Mouse (Mus musculus) neural tube, embryonic 15.5 days (tissue): Measurements from ENCODE around the gene Atp8b2. TPM values are rescaled to one million over a fixed set of nuclear protein-coding genes. Genes with fewer than 3 reads are reported as not detected.

Experiments
- ATAC-seq: fragments of 200-750 bp; cut with Nextera tagmentation; 2 replicates; pipeline ENCODE4 v1.8.0; 2017; ENCODE audit warnings: mild to moderate bottlenecking, moderate TSS enrichment, moderate library complexity; ENCODE audit not compliant: low FRiP score
- H3K27ac ChIP-seq: fragments of 300-500 bp; sonication (generic); replicated peaks from 2 replicates; pipeline ENCODE4 v1.5.1; 2015; ENCODE audit warnings: mild to moderate bottlenecking, inconsistent platforms
- H3K27me3 ChIP-seq: fragments of 300-500 bp; sonication (generic); replicated peaks from 2 replicates; pipeline ENCODE4 v1.6.1; 2015; ENCODE audit warnings: inconsistent platforms
- H3K36me3 ChIP-seq: fragments of 300-500 bp; sonication (generic); 2 replicates; pipeline ENCODE4 v1.6.1; 2015; ENCODE audit warnings: inconsistent platforms
- H3K4me1 ChIP-seq: fragments of 300-500 bp; sonication (generic); 2 replicates; pipeline ENCODE4 v1.6.1; 2015; ENCODE audit warnings: inconsistent platforms
- H3K4me2 ChIP-seq: fragments of 300-500 bp; sonication (generic); 2 replicates; pipeline ENCODE4 v1.6.1; 2015; ENCODE audit warnings: inconsistent platforms, mild to moderate bottlenecking, moderate library complexity
- H3K4me3 ChIP-seq: fragments of 300-500 bp; sonication (generic); replicated peaks from 2 replicates; pipeline ENCODE4 v1.5.1; 2015; ENCODE audit warnings: mild to moderate bottlenecking, inconsistent platforms
- H3K9ac ChIP-seq: fragments of 300-500 bp; sonication (generic); replicated peaks from 2 replicates; pipeline ENCODE4 v1.6.1; 2015; ENCODE audit warnings: mild to moderate bottlenecking, inconsistent platforms
- H3K9me3 ChIP-seq: fragments of 300-500 bp; sonication (generic); replicated peaks from 2 replicates; pipeline ENCODE4 v1.6.1; 2016; ENCODE audit warnings: inconsistent platforms
- WGBS: fragments of 180-500 bp; shearing (Covaris S2); methylation state at CpG from one replicate; pipeline ENCODE4 v1.1.7; 2015; ENCODE audit warnings: mixed read lengths; 5-methylcytosine and 5-hydroxymethylcytosine counted together
- polyA plus RNA-seq: library from polyadenylated mRNA; unstranded; fragments of >200 nt; fragmentation: Nextera tagmentation; extraction: Ambion mirVana; gene quantifications from 2 replicates; pipeline ENCODE4 v1.2.1, GENCODE M21; 2015

Atp8b2 gene
- polyA plus RNA-seq, 1 experiment from 2014 or later = 11.9 TPM

DNA sequence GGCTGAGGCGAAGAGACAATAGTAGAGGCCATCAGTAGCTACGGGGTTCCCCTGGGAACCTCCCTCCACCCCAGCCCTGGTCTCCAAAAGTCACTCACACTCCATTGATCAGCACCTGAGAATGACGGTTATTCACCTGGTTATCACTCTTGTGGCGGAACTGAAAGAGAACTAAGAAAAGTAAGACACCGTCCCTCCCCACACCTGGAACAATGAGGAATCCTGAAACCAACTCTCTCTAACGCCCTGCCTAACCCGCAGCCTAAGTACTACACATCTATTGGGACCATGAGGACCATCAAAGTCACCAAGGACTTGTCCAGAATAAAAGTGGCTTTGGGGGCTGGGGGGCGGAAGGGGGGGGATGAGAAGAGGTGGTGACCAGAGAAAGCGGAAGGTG is 5.4 kb downstream of the Atp8b2 start:
- Histone ChIP-seq H3K4me2 (no peak overlapping the region), H3K9me3 (no peaks in the 10 kb centered on the region), H3K27me3 (no peaks in the 10 kb centered on the region), H3K36me3 (peaks cover 52% of the 10 kb centered on the region), H3K4me3 (no peak overlapping the region), H3K9ac (no peak overlapping the region), H3K27ac (no peak overlapping the region), H3K4me1 (peaks cover 46% of the 10 kb centered on the region)
- no peak for ATAC-seq
- whole genome bisulfite sequencing = 94% methylated on average over 9 of the region's 9 CpGs

DNA sequence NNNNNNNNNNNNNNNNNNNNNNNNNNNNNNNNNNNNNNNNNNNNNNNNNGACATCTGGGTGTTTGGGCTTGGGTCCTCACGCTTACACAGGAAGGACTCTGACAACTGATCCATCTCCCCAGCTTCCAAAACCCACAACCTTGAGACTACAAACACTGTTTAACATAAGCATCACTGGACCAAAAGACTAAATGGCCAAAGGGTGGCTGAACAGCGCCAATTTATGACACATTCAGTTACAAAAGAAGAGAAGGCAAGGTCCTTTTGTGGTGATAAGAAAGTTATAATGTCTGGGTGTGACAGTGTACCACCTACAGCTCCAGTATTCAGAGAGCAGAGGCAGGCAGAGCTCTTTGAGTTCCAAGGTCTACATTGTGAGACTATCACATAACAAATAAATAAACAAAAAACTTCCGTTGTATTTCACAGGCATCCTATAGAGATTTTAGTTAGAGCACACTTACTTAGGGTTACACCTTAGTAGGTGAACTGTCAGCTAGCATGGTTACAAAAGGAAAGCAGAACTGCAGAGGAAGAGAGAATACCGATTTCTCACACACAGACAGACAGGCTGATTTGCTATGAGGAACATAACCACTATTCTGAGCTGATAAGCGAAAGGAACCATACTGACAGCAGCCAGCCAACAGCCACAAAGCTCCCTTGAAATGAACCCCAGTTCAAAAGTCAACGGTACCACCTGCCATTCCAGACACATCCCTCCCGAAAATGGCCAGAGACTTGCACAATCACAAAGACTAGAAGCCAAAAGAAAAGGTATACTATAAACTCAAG is 6.9 kb downstream of the Atp8b2 start:
- H3K4me2 ChIP-seq = no peak overlapping the region
- no peak overlapping the region for H3K27ac ChIP-seq
- peaks cover 67% of the 10 kb centered on the region for H3K36me3 ChIP-seq
- no peaks in the 10 kb centered on the region for H3K27me3 ChIP-seq
- peaks cover 32% of the 10 kb centered on the region for H3K4me1 ChIP-seq
- WGBS = 96% methylated on average over 7 of the region's 7 CpGs
- no peak overlapping the region for H3K4me3 ChIP-seq
- ATAC-seq = no peak
- H3K9ac ChIP-seq = no peak overlapping the region
- H3K9me3 ChIP-seq = no peaks in the 10 kb centered on the region

DNA sequence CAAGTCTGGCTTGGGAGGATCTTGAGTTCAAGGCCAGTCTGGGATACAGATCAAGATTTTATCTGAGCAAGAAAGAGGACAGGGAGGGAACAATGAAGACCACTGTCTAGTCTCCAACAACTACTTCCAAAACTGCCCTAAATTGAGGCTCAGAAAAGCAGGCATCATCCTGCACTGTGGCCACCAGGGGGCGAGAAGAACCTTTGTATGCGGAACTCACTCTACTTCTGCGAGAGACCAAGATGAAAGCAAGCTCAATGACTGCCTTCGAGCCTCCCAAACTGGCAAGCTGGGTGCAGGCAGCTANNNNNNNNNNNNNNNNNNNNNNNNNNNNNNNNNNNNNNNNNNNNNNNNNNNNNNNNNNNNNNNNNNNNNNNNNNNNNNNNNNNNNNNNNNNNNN is 9.9 kb downstream of the Atp8b2 start:
- Histone ChIP-seq H3K4me1 (peaks cover 3% of the 10 kb centered on the region; the same call in 1 of the 2 replicates), H3K4me2 (no peak overlapping the region), H3K9ac (no peak overlapping the region), H3K4me3 (no peak overlapping the region), H3K36me3 (peaks cover 94% of the 10 kb centered on the region), H3K27ac (no peak overlapping the region), H3K9me3 (no peaks in the 10 kb centered on the region), H3K27me3 (no peaks in the 10 kb centered on the region)
- 3% methylated on average over 4 of the region's 4 CpGs for WGBS
- peak; percentile 36; the same call in 1 of the 2 replicates for ATAC-seq

DNA sequence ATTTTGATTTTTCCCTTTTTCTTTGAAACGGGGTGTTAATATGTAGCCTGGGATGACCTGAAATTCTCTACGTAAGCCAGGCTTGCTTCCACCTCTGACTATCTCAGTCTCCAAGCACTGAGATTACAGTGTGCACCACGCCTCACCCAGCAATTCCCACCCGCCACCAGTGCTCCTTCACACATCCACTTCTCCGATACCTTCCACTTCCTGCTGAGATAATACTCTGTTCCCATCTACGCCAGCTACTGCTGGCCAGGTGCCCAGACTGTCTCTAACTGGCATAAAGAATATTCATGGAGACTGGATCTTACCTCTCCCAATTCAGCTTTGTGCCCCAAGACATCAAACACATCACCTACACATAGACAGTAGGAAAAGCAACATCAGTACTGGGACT is 14.7 kb downstream of the Atp8b2 start:
- H3K4me3 ChIP-seq = no peak overlapping the region
- no peak for ATAC-seq

DNA sequence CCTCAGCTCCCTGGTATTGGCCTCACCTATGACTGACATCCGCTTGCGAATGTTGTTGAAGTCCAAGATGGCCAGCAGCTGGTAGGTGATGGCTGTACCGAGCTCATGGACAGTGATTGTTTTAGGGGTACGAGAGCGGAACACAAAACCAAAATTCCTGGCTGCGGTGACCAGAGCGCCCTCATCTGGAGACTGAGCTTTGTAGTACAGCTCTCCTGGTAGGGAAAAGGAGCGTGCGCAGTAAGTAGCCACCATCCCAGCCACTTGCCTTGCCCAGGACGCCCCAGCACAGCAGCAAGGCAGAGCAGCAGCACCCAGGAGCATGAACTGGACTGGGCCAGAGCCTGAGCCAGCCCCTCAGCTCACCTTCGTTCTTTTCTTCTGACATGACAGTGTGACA is 15.3 kb downstream of the Atp8b2 start:
- Histone ChIP-seq H3K27ac (no peak overlapping the region), H3K4me2 (no peak overlapping the region), H3K4me3 (no peak overlapping the region), H3K36me3 (peaks cover 98% of the 10 kb centered on the region), H3K9ac (no peak overlapping the region), H3K4me1 (no peaks in the 10 kb centered on the region), H3K27me3 (no peaks in the 10 kb centered on the region), H3K9me3 (no peaks in the 10 kb centered on the region)
- WGBS = 87% methylated on average over 11 of the region's 11 CpGs
- ATAC-seq = no peak

More for the DNA sequence above, 14.7 kb downstream of the Atp8b2 start:
- H3K9ac ChIP-seq = no peak overlapping the region
- H3K9me3 ChIP-seq = no peaks in the 10 kb centered on the region
- H3K36me3 ChIP-seq = peaks cover 97% of the 10 kb centered on the region
- no peak overlapping the region for H3K27ac ChIP-seq
- 84% methylated on average over 6 of the region's 6 CpGs for WGBS
- H3K27me3 ChIP-seq = no peaks in the 10 kb centered on the region
- no peaks in the 10 kb centered on the region for H3K4me1 ChIP-seq
- no peak overlapping the region for H3K4me2 ChIP-seq

DNA sequence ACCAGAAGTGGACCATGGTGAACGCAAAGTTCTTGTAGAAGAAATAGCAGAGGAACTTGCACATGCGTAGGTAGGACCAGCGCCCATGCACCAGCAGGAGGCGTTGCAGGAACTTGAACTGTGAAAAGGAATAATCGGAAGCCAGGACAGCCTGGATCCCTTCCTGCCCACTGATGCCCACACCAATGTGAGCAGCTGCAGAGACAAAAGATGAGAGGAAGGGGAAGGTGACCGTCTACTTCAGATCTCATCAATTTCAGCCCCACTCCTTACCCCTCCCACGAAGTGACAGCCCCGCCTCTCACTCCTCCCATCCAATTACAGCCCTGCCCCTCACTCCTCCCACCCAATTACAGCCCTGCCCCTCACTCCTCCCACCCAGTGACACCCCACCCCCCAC is 18.3 kb downstream of the Atp8b2 start:
- Histone ChIP-seq H3K4me2 (no peak overlapping the region), H3K4me3 (no peak overlapping the region), H3K9me3 (no peaks in the 10 kb centered on the region), H3K27me3 (no peaks in the 10 kb centered on the region), H3K27ac (no peak overlapping the region), H3K36me3 (peaks cover 98% of the 10 kb centered on the region), H3K9ac (no peak overlapping the region), H3K4me1 (no peaks in the 10 kb centered on the region)
- ATAC-seq = no peak
- 81% methylated on average over 8 of the region's 8 CpGs for WGBS

DNA sequence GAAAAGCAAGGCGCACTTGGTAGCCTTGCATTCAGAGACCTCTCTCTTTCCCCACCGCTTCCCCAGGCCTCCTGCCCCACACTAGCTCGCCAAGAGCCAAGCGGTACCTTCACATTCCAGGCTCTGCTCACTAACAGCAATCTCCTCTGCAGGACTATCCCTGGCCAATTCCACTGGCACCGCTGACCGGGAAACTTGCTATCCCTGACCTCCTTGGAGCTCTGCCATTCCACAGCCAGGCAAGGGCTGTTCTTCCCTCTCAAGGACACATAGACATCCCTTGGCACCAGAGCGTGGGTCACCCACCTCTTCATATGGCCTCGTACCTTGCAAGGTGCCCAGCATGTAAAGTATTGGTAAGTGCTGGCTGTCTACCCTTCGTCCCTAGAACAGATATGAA is 20.4 kb downstream of the Atp8b2 start:
- no peak overlapping the region for H3K27ac ChIP-seq
- 92% methylated on average over 9 of the region's 9 CpGs for WGBS
- no peak overlapping the region for H3K4me2 ChIP-seq
- H3K4me1 ChIP-seq = no peaks in the 10 kb centered on the region
- no peaks in the 10 kb centered on the region for H3K9me3 ChIP-seq
- no peak for ATAC-seq
- peaks cover 95% of the 10 kb centered on the region for H3K36me3 ChIP-seq
- no peak overlapping the region for H3K9ac ChIP-seq
- no peaks in the 10 kb centered on the region for H3K27me3 ChIP-seq
- no peak overlapping the region for H3K4me3 ChIP-seq

DNA sequence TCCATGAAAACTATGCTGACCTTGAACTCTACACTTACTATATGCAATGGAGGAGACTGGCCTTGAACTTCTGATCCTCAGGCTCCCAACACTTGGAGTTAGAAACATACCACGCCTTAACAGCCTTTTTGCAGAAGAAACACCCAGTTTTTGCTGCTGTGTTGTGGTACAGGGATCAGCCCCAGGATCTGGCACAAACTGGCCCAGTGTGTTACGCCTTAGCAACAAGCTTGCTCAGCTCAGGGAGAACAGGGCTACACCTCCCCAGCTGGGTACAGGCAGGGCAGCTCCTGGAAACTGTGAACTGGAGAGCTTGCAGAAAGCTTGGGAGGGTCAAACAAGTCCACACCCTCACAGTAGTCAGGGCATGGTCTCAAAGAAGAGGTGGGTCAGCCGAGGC is 26.8 kb downstream of the Atp8b2 start:
- Histone ChIP-seq H3K4me2 (no peak overlapping the region), H3K27me3 (no peaks in the 10 kb centered on the region), H3K36me3 (peaks cover 52% of the 10 kb centered on the region), H3K4me1 (no peaks in the 10 kb centered on the region), H3K9me3 (no peaks in the 10 kb centered on the region; the same call in 1 of the 2 replicates), H3K9ac (no peak overlapping the region), H3K27ac (no peak overlapping the region), H3K4me3 (no peak overlapping the region)
- 95% methylated on average over 3 of the region's 3 CpGs for WGBS
- ATAC-seq = no peak

DNA sequence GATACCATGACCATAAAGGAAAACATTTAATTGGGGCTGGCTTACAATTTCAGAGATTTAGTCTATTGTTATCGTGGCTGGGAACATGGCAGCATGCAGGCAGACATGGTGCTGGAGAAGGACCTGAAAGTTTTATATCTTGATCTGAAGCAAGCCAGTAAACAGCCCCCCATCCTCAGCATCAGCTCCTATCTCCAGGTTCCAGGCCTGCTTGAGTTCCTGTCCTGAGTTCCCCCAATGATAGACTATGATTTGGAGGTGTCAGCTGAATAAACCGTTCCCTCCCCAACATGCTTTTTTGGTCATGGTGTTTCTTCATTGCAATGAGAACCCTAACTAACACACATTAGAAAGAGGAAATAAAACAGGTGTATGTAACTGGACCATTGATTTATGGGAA is 30.4 kb downstream of the Atp8b2 start:
- ATAC-seq = no peak
- Histone ChIP-seq H3K9me3 (no peaks in the 10 kb centered on the region; the same call in 1 of the 2 replicates), H3K4me3 (no peak overlapping the region), H3K4me1 (no peaks in the 10 kb centered on the region), H3K36me3 (peaks cover 20% of the 10 kb centered on the region), H3K27me3 (no peaks in the 10 kb centered on the region), H3K4me2 (no peak overlapping the region), H3K27ac (no peak overlapping the region), H3K9ac (no peak overlapping the region)
- WGBS = 93% methylated on average over 2 of the region's 2 CpGs

DNA sequence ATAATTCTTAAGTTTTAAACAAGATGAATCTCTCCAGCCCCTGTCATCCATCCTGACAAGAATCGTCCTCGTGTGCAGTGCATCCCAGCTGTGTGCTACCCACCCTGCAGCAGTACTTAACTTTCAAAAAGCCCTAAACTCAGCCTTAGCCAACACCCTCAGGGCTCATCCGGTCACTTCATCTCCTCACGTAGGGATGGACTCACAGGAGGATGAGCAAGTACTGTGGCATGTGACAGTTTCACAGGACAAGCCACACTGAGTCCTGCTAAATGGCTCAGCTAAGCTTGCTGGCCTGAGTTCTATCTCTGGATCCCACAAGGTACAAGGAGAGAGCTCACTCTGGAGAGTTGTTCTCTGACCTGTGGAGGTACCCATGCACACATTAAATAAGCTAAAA is 34.4 kb downstream of the Atp8b2 start:
- WGBS = 77% methylated on average over 4 of the region's 4 CpGs
- H3K4me1 ChIP-seq = no peaks in the 10 kb centered on the region
- no peak overlapping the region for H3K4me3 ChIP-seq
- no peaks in the 10 kb centered on the region for H3K27me3 ChIP-seq
- no peaks in the 10 kb centered on the region; the same call in 1 of the 2 replicates for H3K9me3 ChIP-seq
- H3K27ac ChIP-seq = no peak overlapping the region
- H3K36me3 ChIP-seq = 0 out of 2 replicates have a peak, but pooled peaks cover 1% of the 10 kb centered on the region
- H3K4me2 ChIP-seq = no peak overlapping the region
- ATAC-seq = no peak
- no peak overlapping the region for H3K9ac ChIP-seq

DNA sequence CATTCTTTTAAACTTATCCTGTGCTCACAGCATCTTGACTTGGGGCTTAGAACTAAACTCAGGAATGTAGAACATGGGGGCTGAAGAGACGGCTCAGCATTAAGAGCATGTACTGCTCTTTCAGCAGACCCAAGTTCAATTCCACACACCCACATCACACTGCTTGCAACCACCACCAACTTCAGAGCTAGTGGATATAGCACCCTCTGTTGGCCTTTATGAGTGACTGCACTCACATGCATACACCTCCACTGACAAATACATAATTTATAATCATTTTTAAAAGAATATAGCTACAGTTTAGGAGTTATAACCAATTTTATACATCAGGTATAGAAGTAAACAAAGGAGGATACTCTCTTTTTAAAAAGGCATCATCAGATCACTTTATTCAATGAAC is 36.9 kb downstream of the Atp8b2 start:
- Histone ChIP-seq H3K4me3 (no peak overlapping the region), H3K9ac (no peak overlapping the region), H3K4me2 (no peak overlapping the region), H3K36me3 (no peaks in the 10 kb centered on the region), H3K27me3 (no peaks in the 10 kb centered on the region), H3K9me3 (no peaks in the 10 kb centered on the region), H3K4me1 (no peaks in the 10 kb centered on the region), H3K27ac (no peak overlapping the region)
- no peak for ATAC-seq
- WGBS = 100% methylated on average over 1 of the region's 1 CpGs

DNA sequence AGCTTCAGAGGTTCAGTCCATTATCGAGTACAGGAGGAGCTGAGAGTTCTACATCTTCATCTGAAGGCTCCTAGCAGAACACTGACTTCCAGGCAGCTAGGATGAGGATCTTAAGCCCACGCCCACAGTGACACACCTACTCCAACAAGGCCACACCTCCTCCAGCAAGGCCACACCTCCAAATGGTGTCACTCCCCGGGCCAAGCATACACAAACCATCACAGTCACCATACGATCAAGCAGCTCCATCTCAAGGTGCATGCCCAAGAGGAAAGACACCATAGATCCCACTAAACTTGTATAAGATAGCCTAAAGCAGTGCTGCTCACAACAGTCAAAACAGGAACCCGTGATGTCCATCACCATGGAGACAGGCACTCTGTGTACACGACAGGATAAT is 42.6 kb downstream of the Atp8b2 start:
- Histone ChIP-seq H3K4me1 (no peaks in the 10 kb centered on the region), H3K27me3 (no peaks in the 10 kb centered on the region; the same call in 1 of the 2 replicates), H3K4me3 (no peak overlapping the region), H3K36me3 (no peaks in the 10 kb centered on the region), H3K9ac (no peak overlapping the region), H3K27ac (no peak overlapping the region), H3K4me2 (no peak overlapping the region), H3K9me3 (no peaks in the 10 kb centered on the region)
- WGBS = 68% methylated on average over 6 of the region's 6 CpGs
- ATAC-seq = no peak
